Mouse (Mus musculus): Measurements from ENCODE around the gene Pfn1.

- TF ChIP-seq CTCF (IDR thresholded peaks at IDR 0.05; ENCODE audit: low read depth, low read length) (no peak), POLR2A (IDR thresholded peaks at IDR 0.05; ENCODE audit: borderline replicate concordance, low read depth, low read length) (no peak)
These were observed 8.7 kb upstream of the Pfn1 start for GRCm38 (mm10) chr11:70663101-70663500.

All from bone marrow macrophage, adult 2 months (primary cell).